Mouse (Mus musculus): Measurements from ENCODE around the gene Tcerg1l. TPM values are rescaled to one million over a fixed set of nuclear protein-coding genes. Genes with fewer than 3 reads are reported as not detected.

Gene Tcerg1l
- total RNA-seq, 2 experiments from 2014 or later, result 0.67 to 0.78 TPM

GRCm38 (mm10) chr7:138357475-138357874 lies 40.1 kb downstream of the Tcerg1l start:
- DNase-seq, result no peak

GRCm38 (mm10) chr7:138356655-138357449 lies 40.7 kb downstream of the Tcerg1l start:
- DNase-seq, result no peak

DNA sequence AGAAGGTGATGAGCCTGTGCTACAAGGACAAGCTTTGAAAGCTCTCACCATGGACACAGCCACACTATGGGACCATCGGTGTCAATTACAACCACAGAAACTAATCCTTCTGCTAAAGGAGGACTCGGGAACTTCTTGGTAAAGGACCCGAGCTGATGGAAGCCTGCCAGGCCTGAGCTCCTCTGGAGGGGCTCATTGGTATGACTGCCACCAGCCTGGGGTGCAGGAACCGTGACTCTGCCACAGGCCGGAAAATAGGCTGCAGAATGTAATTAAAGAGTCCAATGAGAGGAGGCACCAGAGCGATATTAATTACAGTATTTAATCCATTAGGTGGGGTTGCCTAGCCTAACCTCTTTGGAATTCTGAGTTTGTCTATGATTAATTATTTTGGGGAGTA lies 52.1 kb downstream of the Tcerg1l start:
- DNase-seq, result no peak

- DNase-seq, result no peak
These were observed 59.1 kb downstream of the Tcerg1l start for GRCm38 (mm10) chr7:138338451-138338850.

GRCm38 (mm10) chr7:138337946-138338345 lies 59.6 kb downstream of the Tcerg1l start:
- no peak for DNase-seq

DNA sequence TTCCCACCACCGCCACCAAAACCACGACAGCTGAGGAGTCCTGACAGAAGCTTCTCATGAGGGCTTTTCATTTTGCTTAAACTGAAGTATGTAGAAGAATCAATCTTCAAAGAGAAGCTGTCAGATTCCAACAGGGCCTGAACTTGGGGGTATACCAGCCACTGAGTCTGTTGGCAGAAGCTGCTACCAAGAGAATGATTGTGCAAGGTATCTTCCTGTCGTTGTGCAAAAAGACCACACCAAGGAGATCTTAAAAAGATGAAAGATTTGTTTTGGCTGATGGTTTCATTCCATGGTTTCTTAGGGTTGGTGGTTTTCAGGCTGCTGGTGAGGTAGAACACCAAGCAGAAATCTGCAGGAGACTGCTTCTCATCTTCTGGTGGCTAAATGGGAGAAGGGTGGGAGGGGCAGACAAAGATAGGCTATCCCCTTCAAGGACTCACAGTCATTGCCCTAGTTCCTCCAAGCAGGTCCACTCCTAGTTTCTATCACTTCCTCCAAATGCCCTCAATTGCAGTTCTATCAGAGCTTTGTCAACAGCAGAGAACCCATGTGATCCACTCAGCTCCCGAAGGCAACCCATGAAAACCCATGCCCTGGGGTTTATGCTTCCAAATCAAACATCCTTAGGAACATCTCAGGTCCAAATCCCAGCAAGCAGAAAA lies 64.9 kb downstream of the Tcerg1l start:
- no peak for DNase-seq

DNA sequence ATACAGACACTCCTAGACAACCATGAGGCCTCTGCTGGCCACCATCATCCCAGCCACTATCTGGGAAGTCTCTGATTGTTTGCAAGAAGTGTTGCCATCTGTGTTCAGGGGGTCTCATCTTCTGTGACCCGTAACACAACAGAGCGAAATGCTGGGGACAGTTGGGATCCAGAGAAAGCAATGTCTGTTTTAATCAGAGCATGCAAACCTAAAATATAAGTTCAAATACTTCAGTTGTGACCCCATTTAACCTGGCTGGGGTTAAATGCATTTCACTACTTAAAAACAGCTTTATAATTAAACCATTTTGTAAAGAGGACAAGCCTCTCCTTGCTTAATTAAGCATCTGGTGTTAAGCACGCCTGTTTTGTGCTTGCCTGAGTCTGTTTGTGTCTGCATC lies 66.3 kb downstream of the Tcerg1l start:
- no peak for DNase-seq

- no peak for DNase-seq
These were observed 68.9 kb downstream of the Tcerg1l start for GRCm38 (mm10) chr7:138328637-138329036.

GRCm38 (mm10) chr7:138326760-138327159 lies 70.8 kb downstream of the Tcerg1l start:
- DNase-seq, result no peak

DNA sequence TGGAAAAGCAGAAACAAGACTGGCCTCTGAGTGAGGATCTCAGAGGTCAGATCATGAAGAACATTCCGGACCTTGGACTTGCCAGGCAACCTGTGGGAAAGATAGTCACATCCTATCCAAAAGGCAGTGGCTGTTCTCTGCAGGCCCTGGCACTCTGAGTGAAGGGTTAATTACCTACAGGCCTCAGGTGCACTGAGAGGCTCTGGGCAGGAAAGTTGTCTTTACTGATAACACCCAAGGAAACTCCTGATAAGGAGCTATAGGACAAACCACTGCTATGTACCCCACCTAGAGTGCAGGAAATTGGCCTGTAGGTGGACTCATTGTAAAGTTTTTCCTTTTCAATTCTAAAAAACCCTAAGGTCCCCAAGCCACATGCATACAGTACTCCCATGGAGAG lies 83.8 kb downstream of the Tcerg1l start:
- DNase-seq, result no peak

DNA sequence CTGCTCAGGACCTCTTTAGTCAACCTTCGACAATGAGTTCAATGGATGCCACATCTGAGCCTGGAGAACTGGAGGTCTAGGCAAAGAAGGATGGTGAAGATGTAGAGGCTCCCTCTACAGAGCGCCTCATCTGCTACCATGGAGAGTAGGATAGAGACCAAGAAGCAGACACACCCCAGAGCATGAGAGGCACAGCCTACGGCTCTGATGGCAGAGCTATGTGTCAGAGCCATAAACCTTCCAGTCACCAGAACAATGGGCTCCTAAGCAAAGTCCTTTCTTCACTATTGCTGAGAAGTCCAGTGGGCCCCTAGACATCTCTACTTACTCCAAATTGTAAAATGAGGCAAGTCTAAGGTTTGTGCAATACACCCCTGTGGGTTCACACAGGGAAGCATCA lies 91.4 kb downstream of the Tcerg1l start:
- no peak for DNase-seq

- DNase-seq, result no peak
These were observed 112.7 kb downstream of the Tcerg1l start for GRCm38 (mm10) chr7:138284790-138285189.

- no peak for DNase-seq
These were observed 122.3 kb downstream of the Tcerg1l start for GRCm38 (mm10) chr7:138275263-138275662.

GRCm38 (mm10) chr7:138271328-138271727 lies 126.2 kb downstream of the Tcerg1l start:
- no peak for DNase-seq

- DNase-seq, result no peak
These were observed 128.1 kb downstream of the Tcerg1l start for GRCm38 (mm10) chr7:138269386-138269785.

DNA sequence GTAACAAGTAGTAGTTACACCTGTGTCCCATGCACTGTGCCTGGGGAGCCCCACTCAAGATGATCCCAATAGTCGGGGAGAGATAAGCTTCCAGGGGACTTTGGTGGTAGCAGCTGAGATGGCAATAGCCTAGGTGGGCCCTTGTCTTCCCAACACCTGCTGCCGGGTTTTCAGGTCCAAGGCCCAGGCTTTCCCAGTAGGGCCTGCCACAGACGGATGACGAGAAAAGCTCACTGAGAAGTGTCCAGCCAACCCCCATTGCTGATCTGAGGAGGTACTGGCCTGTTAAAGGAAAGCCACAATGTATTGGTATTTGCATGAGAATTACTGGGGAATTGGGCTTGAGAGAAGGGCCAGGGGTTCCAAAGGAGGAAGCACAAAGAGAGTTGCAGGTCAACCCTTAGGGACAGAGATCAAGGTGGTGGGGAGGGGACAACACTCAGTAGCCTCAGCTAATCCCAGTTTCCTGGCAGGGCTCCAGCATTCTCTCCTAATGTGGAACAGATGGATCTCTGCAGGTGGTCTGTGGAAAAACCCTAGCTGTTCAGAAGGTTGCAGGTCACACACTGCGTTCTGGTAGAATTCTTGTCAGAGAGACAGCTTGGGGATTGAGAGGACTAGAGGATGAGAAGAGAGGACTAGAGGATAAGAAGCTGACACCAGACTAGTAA lies 129.4 kb downstream of the Tcerg1l start:
- no peak for DNase-seq

DNA sequence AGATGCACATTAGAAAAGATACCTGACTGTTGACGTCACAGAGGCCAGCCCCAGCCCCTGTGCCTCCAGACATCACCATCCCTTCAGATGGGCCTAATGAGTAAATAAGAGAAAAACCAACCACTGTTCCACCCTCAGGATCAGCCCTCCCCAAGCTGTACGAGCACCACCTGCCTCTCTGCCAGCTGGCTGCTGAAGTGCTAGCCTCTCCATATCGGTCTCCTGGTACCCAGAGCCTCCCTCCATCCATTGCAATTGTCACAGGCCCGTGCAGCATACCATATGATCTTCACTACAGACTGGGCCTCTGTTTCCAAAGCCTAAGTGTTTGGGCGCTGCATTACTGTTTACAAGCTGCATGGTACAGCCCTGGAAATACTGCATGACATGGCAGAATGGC lies 148.9 kb downstream of the Tcerg1l start:
- no peak for DNase-seq

- peak; percentile 7 for DNase-seq
These were observed 149.4 kb downstream of the Tcerg1l start for GRCm38 (mm10) chr7:138248176-138248575.

DNA sequence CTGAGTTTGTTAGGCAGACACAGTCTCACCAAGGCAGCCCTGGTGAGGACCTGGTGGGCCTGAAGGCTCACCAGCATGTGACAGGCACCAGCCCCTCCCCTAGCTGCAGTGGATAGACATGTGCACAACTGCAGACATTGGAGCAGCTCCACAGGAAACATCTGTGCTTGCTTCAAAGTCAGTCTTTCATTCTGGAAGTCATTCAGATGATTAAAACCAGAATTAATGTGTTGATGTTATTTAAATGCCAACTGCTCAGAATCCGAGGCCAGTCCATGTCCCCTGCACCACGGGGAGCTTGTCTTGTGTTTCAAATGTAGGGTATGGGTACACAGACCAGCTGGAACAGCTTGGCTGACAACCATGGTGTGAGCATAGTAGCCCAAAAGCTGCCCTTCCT lies 150.8 kb downstream of the Tcerg1l start:
- DNase-seq, result no peak

DNA sequence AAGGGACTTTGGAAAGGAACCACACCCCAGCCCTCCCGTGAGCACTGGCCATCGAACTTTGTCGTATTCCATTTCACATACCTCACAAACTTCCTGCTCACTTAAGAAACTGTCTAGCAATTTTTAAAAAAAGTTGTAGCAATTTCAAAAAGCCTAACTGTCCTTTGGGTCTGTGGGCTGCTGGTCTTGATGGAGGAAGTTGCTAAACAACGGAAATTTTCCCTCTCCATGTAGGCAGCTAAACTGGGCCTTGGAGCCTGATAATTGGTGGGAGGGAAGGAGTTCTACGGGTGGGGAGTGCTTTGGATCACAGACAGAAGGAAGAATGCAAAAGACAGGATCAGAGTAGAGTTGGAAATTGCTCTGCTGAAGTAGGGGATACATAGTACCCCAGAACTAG lies 155.3 kb downstream of the Tcerg1l start:
- no peak for DNase-seq

DNA sequence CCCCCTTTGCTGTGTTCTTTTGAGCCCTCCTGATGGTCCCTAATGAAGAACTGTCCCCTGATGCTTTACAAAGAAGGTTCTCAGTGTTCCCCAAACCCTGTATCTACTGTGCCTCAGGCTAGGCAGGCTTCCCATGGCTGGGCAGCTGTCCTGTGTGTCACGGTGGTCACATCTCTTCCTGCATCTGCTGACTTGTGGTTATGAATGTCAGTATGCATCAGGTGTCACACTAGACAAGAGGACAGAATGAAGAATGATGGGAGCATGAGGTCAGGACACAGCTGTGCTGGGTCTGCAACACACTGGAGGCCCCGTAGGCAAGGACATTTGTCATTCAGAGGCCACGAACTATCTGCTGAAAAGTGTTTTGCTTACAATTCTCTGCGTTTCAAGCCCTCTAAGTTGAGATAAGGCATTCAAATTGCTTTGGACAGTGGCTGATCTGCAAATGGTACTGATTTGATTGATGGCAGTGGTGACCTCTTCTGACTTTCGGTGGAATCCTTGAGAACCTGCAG lies 159.8 kb downstream of the Tcerg1l start:
- DNase-seq, result no peak

- no peak for DNase-seq
These were observed 173.3 kb downstream of the Tcerg1l start for GRCm38 (mm10) chr7:138224252-138224651.

DNA sequence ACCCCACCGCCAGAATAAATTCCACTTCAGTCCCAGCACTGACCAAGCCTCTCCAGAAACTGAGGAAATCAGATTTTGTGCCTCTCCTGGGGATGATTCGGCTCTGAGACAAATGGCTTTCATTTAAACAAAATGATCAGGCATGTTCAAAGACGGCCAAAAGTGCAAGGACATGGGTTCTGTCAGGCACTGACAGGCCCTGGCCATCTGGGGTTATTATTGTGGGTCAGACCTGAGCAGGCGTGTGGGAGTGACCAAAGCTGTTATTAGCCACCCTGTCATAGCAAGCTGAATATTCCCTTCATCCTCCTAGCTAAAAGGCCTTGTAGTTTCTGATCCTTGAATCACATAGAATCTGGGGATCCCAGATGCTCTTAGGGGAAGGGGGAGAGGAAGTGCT lies 174.6 kb downstream of the Tcerg1l start:
- DNase-seq, result no peak

Data from adrenal gland, postnatal 10 days (tissue).